Mouse (Mus musculus) heart, embryonic 15.5 days (tissue): ENCODE data around the gene Ano6. TPM values are rescaled to one million over a fixed set of nuclear protein-coding genes. Genes with fewer than 3 reads are reported as not detected.

Experiments used
- ATAC-seq: fragments of 200-750 bp; cut with Nextera tagmentation; replicated peaks from 2 replicates; pipeline ENCODE4 v1.8.0; 2017; ENCODE audit warnings: low read depth, moderate TSS enrichment; ENCODE audit not compliant: insufficient number of reproducible peaks, insufficient read depth, low FRiP score
- H3K27ac ChIP-seq: fragments of 300-500 bp; sonication (generic); 2 replicates; pipeline ENCODE4 v1.5.1; 2015; ENCODE audit warnings: mild to moderate bottlenecking, inconsistent platforms
- H3K27me3 ChIP-seq: fragments of 300-500 bp; sonication (generic); 2 replicates; pipeline ENCODE4 v1.6.1; 2015; ENCODE audit warnings: inconsistent platforms
- H3K36me3 ChIP-seq: fragments of 300-500 bp; sonication (generic); 2 replicates; pipeline ENCODE4 v1.6.1; 2015; ENCODE audit warnings: mild to moderate bottlenecking, inconsistent platforms
- H3K4me1 ChIP-seq: fragments of 300-500 bp; sonication (generic); replicated peaks from 2 replicates; pipeline ENCODE4 v1.6.1; 2015; ENCODE audit warnings: inconsistent platforms
- H3K4me2 ChIP-seq: fragments of 300-500 bp; sonication (generic); 2 replicates; pipeline ENCODE4 v1.6.1; 2015; ENCODE audit warnings: inconsistent platforms, mild to moderate bottlenecking, moderate library complexity
- H3K4me3 ChIP-seq: fragments of 300-500 bp; sonication (generic); 2 replicates; pipeline ENCODE4 v1.5.1; 2015; ENCODE audit warnings: mild to moderate bottlenecking, inconsistent platforms
- H3K9ac ChIP-seq: fragments of 300-500 bp; sonication (generic); 2 replicates; pipeline ENCODE4 v1.6.1; 2015; ENCODE audit warnings: mild to moderate bottlenecking, inconsistent platforms
- H3K9me3 ChIP-seq: fragments of 300-500 bp; sonication (generic); replicated peaks from 2 replicates; pipeline ENCODE4 v1.6.1; 2016; ENCODE audit warnings: inconsistent platforms
- WGBS: fragments of 180-500 bp; shearing (Covaris S2); methylation state at CpG from one replicate; pipeline ENCODE4 v1.1.7; 2015; ENCODE audit warnings: mixed read lengths; 5-methylcytosine and 5-hydroxymethylcytosine counted together
- polyA plus RNA-seq: library from polyadenylated mRNA; unstranded; fragments of >200 nt; fragmentation: Nextera tagmentation; extraction: Ambion mirVana; gene quantifications from 2 replicates; pipeline ENCODE4 v1.2.1, GENCODE M21; 2015

Gene Ano6
- polyA plus RNA-seq, 1 experiment from 2014 or later: 27.2 TPM

DNA sequence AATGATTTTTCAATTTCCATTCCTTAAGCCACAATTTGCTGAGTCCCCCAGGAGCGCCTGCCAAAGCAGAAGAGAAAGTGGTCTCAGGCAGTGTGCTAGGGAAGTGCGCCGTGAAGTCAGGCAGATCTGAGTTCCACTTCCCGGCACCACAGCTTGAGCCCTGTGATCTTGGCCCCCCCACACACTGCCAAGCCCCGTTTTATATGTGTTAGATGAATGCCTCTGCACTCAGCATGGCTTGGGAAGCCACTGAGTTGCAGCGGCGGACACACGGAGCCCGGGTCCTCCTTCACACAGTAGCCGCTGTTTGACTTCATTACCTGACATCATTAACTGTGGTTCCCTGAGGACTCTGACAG, 172.5 kb downstream of the Ano6 start:
- WGBS: 79% methylated on average over 10 of the region's 10 CpGs

DNA sequence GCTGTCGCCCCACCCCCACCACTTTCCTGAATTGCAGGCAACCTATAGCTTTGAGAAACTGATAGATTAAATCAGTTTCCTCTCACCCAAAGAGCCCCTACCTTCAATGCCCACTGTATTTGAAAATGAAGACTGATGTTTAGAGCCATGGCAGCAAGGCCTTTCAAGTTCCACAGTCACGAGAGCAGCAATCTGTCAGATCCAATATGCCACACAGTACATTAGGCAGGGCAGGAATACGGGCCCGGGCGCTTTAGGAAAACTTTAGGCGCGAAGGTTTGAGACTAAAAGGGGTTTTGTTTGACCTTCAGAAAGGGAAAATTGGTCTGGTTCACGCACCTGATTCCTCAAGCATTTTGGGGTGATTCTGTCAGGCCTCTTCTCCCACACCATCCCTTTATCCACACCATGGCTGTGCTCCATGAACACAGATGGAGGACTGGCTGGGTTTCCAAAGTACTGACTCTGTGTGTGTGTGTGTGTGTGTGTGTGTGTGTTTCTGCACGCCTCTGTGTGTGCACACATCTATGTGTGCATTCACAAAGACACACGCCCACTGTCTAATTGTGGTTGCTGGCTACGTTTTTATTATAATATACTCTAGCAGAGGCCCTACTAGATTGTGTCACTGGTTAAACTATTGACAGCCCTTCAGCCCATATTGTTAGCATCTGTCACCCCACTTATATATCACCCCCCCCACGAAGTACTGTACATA, 173.0 kb downstream of the Ano6 start:
- Histone ChIP-seq H3K27ac (no peak overlapping the region), H3K36me3 (peaks cover 13% of the 10 kb centered on the region; the same call in 1 of the 2 replicates)
- no peak for ATAC-seq

More for the DNA sequence above, 172.5 kb downstream of the Ano6 start:
- H3K4me3 ChIP-seq: no peak overlapping the region
- H3K9me3 ChIP-seq: no peaks in the 10 kb centered on the region
- no peak overlapping the region for H3K9ac ChIP-seq
- H3K27ac ChIP-seq: no peak overlapping the region
- peaks cover 17% of the 10 kb centered on the region; the same call in 1 of the 2 replicates for H3K36me3 ChIP-seq
- H3K27me3 ChIP-seq: no peaks in the 10 kb centered on the region
- H3K4me1 ChIP-seq: peaks cover 16% of the 10 kb centered on the region
- H3K4me2 ChIP-seq: no peak overlapping the region
- no peak for ATAC-seq

DNA sequence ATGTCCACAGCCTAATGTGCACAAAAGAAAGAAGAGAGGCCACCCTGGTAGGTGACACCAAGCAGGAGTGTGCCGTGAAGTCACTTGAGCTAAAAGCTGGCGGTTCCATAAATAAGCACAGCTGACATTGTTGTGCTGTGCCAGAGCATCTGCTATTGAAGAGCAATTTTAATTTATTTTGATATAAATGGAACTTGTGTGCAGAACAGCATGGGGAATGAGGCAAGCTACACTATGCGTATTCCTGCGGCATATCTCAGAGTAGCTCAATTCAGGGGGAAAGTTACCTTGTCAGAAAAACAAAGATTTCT, 173.6 kb downstream of the Ano6 start:
- Histone ChIP-seq H3K4me2 (no peak overlapping the region), H3K27me3 (no peaks in the 10 kb centered on the region), H3K27ac (no peak overlapping the region), H3K4me1 (peaks cover 15% of the 10 kb centered on the region), H3K9me3 (no peaks in the 10 kb centered on the region), H3K36me3 (peaks cover 17% of the 10 kb centered on the region; the same call in 1 of the 2 replicates), H3K4me3 (no peak overlapping the region), H3K9ac (no peak overlapping the region)
- ATAC-seq: no peak
- WGBS: 70% methylated on average over 4 of the region's 4 CpGs

More for the DNA sequence above, 173.0 kb downstream of the Ano6 start:
- Histone ChIP-seq H3K9me3 (no peaks in the 10 kb centered on the region), H3K4me2 (no peak overlapping the region), H3K9ac (no peak overlapping the region), H3K4me1 (peaks cover 16% of the 10 kb centered on the region), H3K4me3 (no peak overlapping the region), H3K27me3 (no peaks in the 10 kb centered on the region)
- 84% methylated on average over 12 of the region's 12 CpGs for WGBS

GRCm38 (mm10) chr15:95966979-95967378, 176.3 kb downstream of the Ano6 start:
- Histone ChIP-seq H3K4me1 (peaks cover 6% of the 10 kb centered on the region; the same call in 1 of the 2 replicates), H3K27me3 (no peaks in the 10 kb centered on the region), H3K36me3 (peaks cover 41% of the 10 kb centered on the region), H3K9me3 (no peaks in the 10 kb centered on the region), H3K27ac (no peak overlapping the region), H3K9ac (no peak overlapping the region), H3K4me2 (no peak overlapping the region), H3K4me3 (no peak overlapping the region)
- 87% methylated on average over 2 of the region's 2 CpGs for WGBS
- ATAC-seq: no peak

- no peak overlapping the region for H3K4me2 ChIP-seq
- H3K9ac ChIP-seq: no peak overlapping the region
- no peaks in the 10 kb centered on the region for H3K27me3 ChIP-seq
- no peak overlapping the region for H3K27ac ChIP-seq
- whole genome bisulfite sequencing: 85% methylated on average over 16 of the region's 16 CpGs
- peaks cover 48% of the 10 kb centered on the region for H3K36me3 ChIP-seq
- no peak overlapping the region for H3K4me3 ChIP-seq
- peaks cover 6% of the 10 kb centered on the region; the same call in 1 of the 2 replicates for H3K4me1 ChIP-seq
- H3K9me3 ChIP-seq: no peaks in the 10 kb centered on the region
- no peak for ATAC-seq
Measured at GRCm38 (mm10) chr15:95967516-95968196, 177.0 kb downstream of the Ano6 start.

GRCm38 (mm10) chr15:95969596-95969995, 179.0 kb downstream of the Ano6 start:
- peaks cover 55% of the 10 kb centered on the region for H3K36me3 ChIP-seq
- H3K9me3 ChIP-seq: no peaks in the 10 kb centered on the region
- H3K4me1 ChIP-seq: no peaks in the 10 kb centered on the region
- WGBS: 84% methylated on average over 6 of the region's 6 CpGs
- no peaks in the 10 kb centered on the region for H3K27me3 ChIP-seq
- H3K4me2 ChIP-seq: no peak overlapping the region
- no peak overlapping the region for H3K9ac ChIP-seq
- ATAC-seq: no peak
- H3K4me3 ChIP-seq: no peak overlapping the region
- H3K27ac ChIP-seq: no peak overlapping the region

DNA sequence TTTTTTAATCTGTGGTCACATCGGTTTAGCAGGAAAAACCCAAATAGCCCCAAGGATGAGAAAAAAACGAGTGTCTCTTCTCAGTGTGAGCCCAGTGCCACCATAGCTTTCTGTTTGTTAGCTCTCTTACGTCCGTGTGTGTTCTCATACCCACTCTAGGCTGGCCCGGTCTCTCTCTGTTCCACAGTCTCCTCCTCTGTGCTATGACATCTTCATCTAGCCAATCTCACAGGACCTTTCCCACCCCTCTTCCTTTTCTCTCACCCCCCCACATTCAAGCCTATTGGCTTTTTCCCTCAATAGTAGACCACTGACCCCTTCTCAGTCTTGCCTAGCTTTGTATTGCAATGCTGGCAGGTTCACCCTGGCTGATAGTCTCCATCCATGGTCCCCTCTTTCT, 179.5 kb downstream of the Ano6 start:
- WGBS: 85% methylated on average over 5 of the region's 5 CpGs
- peaks cover 55% of the 10 kb centered on the region for H3K36me3 ChIP-seq

GRCm38 (mm10) chr15:95970691-95971090, 180.0 kb downstream of the Ano6 start:
- no peak for ATAC-seq
- no peaks in the 10 kb centered on the region for H3K4me1 ChIP-seq
- H3K4me3 ChIP-seq: no peak overlapping the region
- 91% methylated on average over 7 of the region's 7 CpGs for WGBS
- no peak overlapping the region for H3K27ac ChIP-seq
- H3K4me2 ChIP-seq: no peak overlapping the region
- H3K27me3 ChIP-seq: no peaks in the 10 kb centered on the region
- no peak overlapping the region for H3K9ac ChIP-seq
- H3K9me3 ChIP-seq: no peaks in the 10 kb centered on the region
- peaks cover 55% of the 10 kb centered on the region for H3K36me3 ChIP-seq

More for the DNA sequence above, 179.5 kb downstream of the Ano6 start:
- no peak for ATAC-seq
- H3K4me3 ChIP-seq: no peak overlapping the region
- no peaks in the 10 kb centered on the region for H3K27me3 ChIP-seq
- H3K4me2 ChIP-seq: no peak overlapping the region
- H3K4me1 ChIP-seq: no peaks in the 10 kb centered on the region
- H3K27ac ChIP-seq: no peak overlapping the region
- H3K9ac ChIP-seq: no peak overlapping the region
- H3K9me3 ChIP-seq: no peaks in the 10 kb centered on the region

DNA sequence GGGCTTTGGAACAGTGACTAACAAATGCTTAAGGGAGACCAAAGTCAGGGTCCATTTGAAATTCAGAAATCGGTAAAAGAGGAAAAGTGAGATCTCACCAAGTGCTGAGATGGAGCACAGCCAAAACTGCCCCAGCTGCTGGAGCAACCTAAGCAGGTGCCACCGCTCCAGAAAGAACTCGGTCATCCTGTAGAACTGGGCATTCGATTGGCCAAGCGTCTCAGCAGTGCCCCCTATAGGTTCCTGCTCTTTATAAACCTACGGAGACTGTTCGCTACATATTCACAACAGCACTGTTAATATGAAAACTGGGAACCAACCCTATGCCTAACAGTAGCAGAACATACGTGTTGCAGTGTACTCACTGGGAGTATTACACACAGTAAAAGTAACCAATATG, 180.7 kb downstream of the Ano6 start:
- Histone ChIP-seq H3K36me3 (peaks cover 54% of the 10 kb centered on the region), H3K4me3 (no peak overlapping the region), H3K9me3 (no peaks in the 10 kb centered on the region), H3K4me1 (no peaks in the 10 kb centered on the region), H3K4me2 (no peak overlapping the region), H3K27me3 (no peaks in the 10 kb centered on the region), H3K27ac (no peak overlapping the region), H3K9ac (no peak overlapping the region)
- 95% methylated on average over 8 of the region's 8 CpGs for WGBS
- no peak for ATAC-seq

DNA sequence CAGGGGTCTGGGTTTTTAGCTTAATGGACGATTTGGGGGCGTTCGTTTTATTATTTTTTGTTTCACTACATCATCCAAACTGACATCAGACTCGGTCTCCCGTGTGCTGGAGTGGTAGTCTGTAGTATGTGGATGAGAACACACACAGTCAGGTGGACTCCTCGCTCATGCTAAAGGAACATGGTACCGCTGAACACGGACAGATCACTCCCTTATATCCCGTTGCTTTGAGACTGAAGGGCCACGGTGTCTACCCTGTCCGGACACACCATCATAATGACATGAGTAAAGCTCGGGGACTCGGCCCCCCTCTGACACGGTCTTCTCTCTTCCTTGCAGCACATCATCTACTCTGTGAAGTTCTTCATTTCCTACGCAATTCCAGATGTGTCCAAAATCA, 181.5 kb downstream of the Ano6 start:
- H3K27ac ChIP-seq: no peak overlapping the region
- 92% methylated on average over 15 of the region's 15 CpGs for WGBS

DNA sequence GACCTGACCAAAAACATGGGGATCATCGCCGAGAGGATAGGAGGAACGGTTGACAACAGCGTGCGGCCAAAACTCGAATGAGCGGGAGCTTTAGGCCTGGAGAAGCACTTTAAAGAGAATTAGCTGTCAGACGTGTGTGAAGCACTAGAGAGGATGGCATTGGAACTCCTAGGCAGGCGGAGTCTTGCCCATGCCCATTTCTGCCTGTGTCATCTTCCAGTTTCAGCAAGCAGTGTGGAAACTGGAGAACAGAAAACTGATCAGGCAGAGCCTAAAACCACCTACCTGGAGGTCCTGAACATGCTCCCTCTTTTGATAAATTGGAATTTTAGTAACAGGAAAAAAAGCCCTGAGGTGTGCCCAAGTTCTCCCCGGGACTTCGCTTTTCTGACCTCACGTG, 182.0 kb downstream of the Ano6 start:
- no peak overlapping the region for H3K9ac ChIP-seq
- H3K4me1 ChIP-seq: no peaks in the 10 kb centered on the region
- WGBS: 89% methylated on average over 12 of the region's 12 CpGs
- H3K4me2 ChIP-seq: no peak overlapping the region
- no peaks in the 10 kb centered on the region for H3K9me3 ChIP-seq
- no peaks in the 10 kb centered on the region for H3K27me3 ChIP-seq
- no peak for ATAC-seq
- H3K4me3 ChIP-seq: no peak overlapping the region
- H3K36me3 ChIP-seq: peaks cover 46% of the 10 kb centered on the region
- no peak overlapping the region for H3K27ac ChIP-seq

More for the DNA sequence above, 181.5 kb downstream of the Ano6 start:
- Histone ChIP-seq H3K4me2 (no peak overlapping the region), H3K4me3 (no peak overlapping the region), H3K9me3 (no peaks in the 10 kb centered on the region), H3K9ac (no peak overlapping the region), H3K4me1 (no peaks in the 10 kb centered on the region), H3K27me3 (no peaks in the 10 kb centered on the region), H3K36me3 (peaks cover 51% of the 10 kb centered on the region)
- no peak for ATAC-seq
